Mouse (Mus musculus) heart, embryonic 15.5 days (tissue): ENCODE data around the gene Wdr17. TPM values are rescaled to one million over a fixed set of nuclear protein-coding genes. Genes with fewer than 3 reads are reported as not detected.

ENCODE experiments used
- ATAC-seq: fragments of 200-750 bp; cut with Nextera tagmentation; replicated peaks from 2 replicates; pipeline ENCODE4 v1.8.0; 2017; ENCODE audit warnings: low read depth, moderate TSS enrichment; ENCODE audit not compliant: insufficient number of reproducible peaks, insufficient read depth, low FRiP score
- H3K27ac ChIP-seq: fragments of 300-500 bp; sonication (generic); 2 replicates; pipeline ENCODE4 v1.5.1; 2015; ENCODE audit warnings: mild to moderate bottlenecking, inconsistent platforms
- H3K27me3 ChIP-seq: fragments of 300-500 bp; sonication (generic); 2 replicates; pipeline ENCODE4 v1.6.1; 2015; ENCODE audit warnings: inconsistent platforms
- H3K36me3 ChIP-seq: fragments of 300-500 bp; sonication (generic); 2 replicates; pipeline ENCODE4 v1.6.1; 2015; ENCODE audit warnings: mild to moderate bottlenecking, inconsistent platforms
- H3K4me1 ChIP-seq: fragments of 300-500 bp; sonication (generic); replicated peaks from 2 replicates; pipeline ENCODE4 v1.6.1; 2015; ENCODE audit warnings: inconsistent platforms
- H3K4me2 ChIP-seq: fragments of 300-500 bp; sonication (generic); 2 replicates; pipeline ENCODE4 v1.6.1; 2015; ENCODE audit warnings: inconsistent platforms, mild to moderate bottlenecking, moderate library complexity
- H3K4me3 ChIP-seq: fragments of 300-500 bp; sonication (generic); 2 replicates; pipeline ENCODE4 v1.5.1; 2015; ENCODE audit warnings: mild to moderate bottlenecking, inconsistent platforms
- H3K9ac ChIP-seq: fragments of 300-500 bp; sonication (generic); 2 replicates; pipeline ENCODE4 v1.6.1; 2015; ENCODE audit warnings: mild to moderate bottlenecking, inconsistent platforms
- H3K9me3 ChIP-seq: fragments of 300-500 bp; sonication (generic); replicated peaks from 2 replicates; pipeline ENCODE4 v1.6.1; 2016; ENCODE audit warnings: inconsistent platforms
- WGBS: fragments of 180-500 bp; shearing (Covaris S2); methylation state at CpG from one replicate; pipeline ENCODE4 v1.1.7; 2015; ENCODE audit warnings: mixed read lengths; 5-methylcytosine and 5-hydroxymethylcytosine counted together
- polyA plus RNA-seq: library from polyadenylated mRNA; unstranded; fragments of >200 nt; fragmentation: Nextera tagmentation; extraction: Ambion mirVana; gene quantifications from 2 replicates; pipeline ENCODE4 v1.2.1, GENCODE M21; 2015

Wdr17 gene
- polyA plus RNA-seq, 1 experiment from 2014 or later: 0.31 TPM

DNA sequence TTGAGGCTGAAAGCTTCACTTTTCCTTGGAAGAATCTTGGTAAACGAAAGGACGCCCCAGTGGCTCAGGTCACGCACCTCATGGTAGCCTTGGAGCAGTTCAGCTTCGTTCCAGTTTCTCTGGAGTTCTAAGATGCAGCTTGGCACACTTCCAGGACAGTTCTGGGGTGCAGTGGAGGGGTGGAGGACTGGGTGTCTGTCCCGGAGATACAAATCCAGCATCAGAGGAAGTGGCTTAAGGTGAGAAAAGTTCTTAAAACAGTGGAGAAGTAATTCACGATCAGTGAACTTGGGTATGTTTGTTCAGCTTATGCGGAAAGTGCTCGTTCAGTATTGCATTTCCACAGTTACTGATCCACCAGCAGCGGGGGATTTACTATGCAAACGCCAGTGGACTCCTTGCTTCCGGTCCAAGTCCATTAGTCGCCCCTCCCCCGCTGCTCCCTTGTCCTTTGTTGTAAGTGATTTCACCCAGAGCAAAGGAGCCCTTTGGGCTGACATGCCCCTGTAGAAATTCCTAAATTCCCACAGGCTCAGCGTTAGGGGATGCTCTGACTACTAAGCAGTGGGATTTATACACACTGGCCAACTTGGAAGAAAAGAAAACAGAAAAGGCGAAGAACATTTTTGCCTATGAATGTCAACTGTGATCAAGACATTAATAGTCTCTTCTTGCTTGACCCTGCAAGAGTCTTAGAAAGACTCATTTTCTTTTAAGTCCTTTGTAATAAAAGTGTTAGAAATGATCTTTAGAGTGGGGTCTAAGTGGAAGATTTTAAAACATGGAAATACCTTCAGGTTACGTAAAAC lies 106.6 kb downstream of the Wdr17 start:
- no peaks in the 10 kb centered on the region for H3K9me3 ChIP-seq
- H3K4me3 ChIP-seq: peak overlapping the region; percentile 57
- ATAC-seq: no peak
- H3K27me3 ChIP-seq: no peaks in the 10 kb centered on the region
- 12% methylated on average over 16 of the region's 16 CpGs for WGBS
- H3K36me3 ChIP-seq: no peaks in the 10 kb centered on the region
- H3K9ac ChIP-seq: peak overlapping the region; percentile 49
- H3K27ac ChIP-seq: peak overlapping the region; percentile 33; the same call in 1 of the 2 replicates
- H3K4me2 ChIP-seq: peak overlapping the region; percentile 82
- H3K4me1 ChIP-seq: peaks cover 10% of the 10 kb centered on the region; the same call in 1 of the 2 replicates

DNA sequence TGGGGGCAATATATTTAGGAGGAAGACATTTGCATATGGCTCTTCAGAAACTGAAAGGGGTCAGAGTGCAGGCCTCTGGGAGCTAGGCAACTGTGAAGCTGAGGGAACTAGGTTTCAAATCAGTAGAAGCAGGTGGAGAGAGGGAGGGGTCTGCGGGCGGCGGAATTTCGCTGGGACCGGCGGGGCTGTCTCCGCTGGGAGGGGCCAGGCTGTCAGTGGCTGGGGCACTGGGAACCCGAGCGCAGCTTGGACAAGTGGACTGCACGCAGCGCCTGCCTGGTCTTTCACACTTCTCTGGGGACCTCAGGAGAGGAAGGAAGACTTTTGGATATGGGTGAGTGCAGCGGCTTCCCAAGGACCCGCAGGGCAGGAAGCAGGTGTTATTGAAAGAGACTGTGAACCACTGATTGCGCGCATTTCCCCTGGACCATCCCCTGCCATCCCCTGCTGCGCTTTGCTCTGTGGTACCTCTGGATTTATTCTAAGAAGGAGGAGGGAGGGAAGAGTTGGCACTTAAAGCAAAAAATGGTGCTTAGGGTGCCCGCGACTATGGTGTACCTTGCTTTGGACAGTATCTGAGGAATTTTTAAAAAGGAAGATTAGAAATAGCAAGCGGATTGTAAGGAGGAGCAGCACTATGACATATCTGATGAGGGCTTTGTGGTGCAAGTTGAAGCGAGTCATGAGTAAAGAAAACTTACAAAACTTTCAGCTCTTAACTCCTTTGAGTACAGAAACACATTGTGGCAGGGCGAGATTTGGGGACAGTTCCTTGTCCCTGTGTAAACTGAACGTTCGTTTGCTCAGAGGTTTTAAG lies 107.5 kb downstream of the Wdr17 start:
- Histone ChIP-seq H3K4me2 (peak overlapping the region; percentile 82), H3K27ac (peak overlapping the region; percentile 33; the same call in 1 of the 2 replicates)

DNA sequence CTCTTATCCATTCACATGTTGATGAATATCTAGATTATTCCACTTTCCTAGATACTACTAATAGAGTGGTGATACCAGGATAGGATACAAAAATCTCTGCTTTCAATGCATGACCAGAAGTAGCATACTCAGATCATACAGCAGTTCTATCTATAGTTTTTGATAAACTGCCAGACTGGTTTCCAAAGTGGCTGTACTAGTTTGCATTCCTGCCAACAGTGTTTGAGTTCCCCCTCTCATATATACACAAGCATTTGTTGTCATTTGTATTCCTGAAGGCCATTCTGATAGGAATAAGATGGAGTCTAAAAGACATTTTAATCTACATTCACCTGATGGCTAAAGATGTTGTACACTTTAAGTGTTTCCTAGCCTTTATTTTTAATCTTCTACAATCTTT lies 110.0 kb downstream of the Wdr17 start:
- Histone ChIP-seq H3K4me2 (no peak overlapping the region), H3K27ac (no peak overlapping the region), H3K36me3 (no peaks in the 10 kb centered on the region), H3K27me3 (no peaks in the 10 kb centered on the region), H3K9me3 (no peaks in the 10 kb centered on the region), H3K9ac (no peak overlapping the region), H3K4me3 (no peak overlapping the region), H3K4me1 (peaks cover 10% of the 10 kb centered on the region; the same call in 1 of the 2 replicates)
- no peak for ATAC-seq

More for the DNA sequence above, 107.5 kb downstream of the Wdr17 start:
- ATAC-seq: peak; percentile 64
- peak overlapping the region; percentile 57 for H3K4me3 ChIP-seq
- peaks cover 10% of the 10 kb centered on the region; the same call in 1 of the 2 replicates for H3K4me1 ChIP-seq
- H3K9me3 ChIP-seq: no peaks in the 10 kb centered on the region
- no peaks in the 10 kb centered on the region for H3K27me3 ChIP-seq
- no peaks in the 10 kb centered on the region for H3K36me3 ChIP-seq
- peak overlapping the region; percentile 49 for H3K9ac ChIP-seq
- WGBS: under 1% methylated on average over 23 of the region's 23 CpGs

DNA sequence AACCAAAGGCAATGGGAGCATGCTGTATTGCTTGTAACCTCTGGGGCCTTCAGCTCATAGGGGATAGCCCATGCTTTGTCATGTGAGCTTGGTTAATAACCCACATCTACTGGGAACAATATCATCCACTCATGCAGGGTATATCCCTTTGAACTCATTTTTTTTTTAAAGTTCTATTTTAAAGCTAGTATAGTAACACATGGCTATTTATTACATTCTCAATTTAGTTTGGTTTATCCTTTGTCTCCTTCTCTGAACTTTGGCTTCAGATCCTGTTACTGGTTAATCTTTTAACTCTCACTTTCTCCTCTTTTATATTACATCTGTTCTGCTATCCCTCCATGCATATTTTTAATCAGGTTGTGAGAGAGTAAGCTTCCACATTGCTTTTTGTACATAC lies 110.7 kb downstream of the Wdr17 start:
- Histone ChIP-seq H3K36me3 (no peaks in the 10 kb centered on the region), H3K4me3 (no peak overlapping the region), H3K4me1 (peaks cover 10% of the 10 kb centered on the region; the same call in 1 of the 2 replicates), H3K27me3 (no peaks in the 10 kb centered on the region), H3K9me3 (no peaks in the 10 kb centered on the region), H3K27ac (no peak overlapping the region), H3K4me2 (no peak overlapping the region), H3K9ac (no peak overlapping the region)
- no peak for ATAC-seq

GRCm38 (mm10) chr8:54757646-54758045 lies 129.3 kb downstream of the Wdr17 start:
- Histone ChIP-seq H3K36me3 (no peaks in the 10 kb centered on the region), H3K27me3 (no peaks in the 10 kb centered on the region), H3K4me3 (no peak overlapping the region), H3K9ac (no peak overlapping the region), H3K9me3 (no peaks in the 10 kb centered on the region), H3K4me1 (no peaks in the 10 kb centered on the region), H3K27ac (no peak overlapping the region), H3K4me2 (no peak overlapping the region)
- 76% methylated on average over 1 of the region's 1 CpGs for WGBS
- no peak for ATAC-seq

- Histone ChIP-seq H3K27me3 (no peaks in the 10 kb centered on the region), H3K4me3 (no peak overlapping the region), H3K4me1 (no peaks in the 10 kb centered on the region), H3K36me3 (no peaks in the 10 kb centered on the region), H3K4me2 (no peak overlapping the region), H3K9me3 (no peaks in the 10 kb centered on the region), H3K27ac (no peak overlapping the region), H3K9ac (no peak overlapping the region)
- no peak for ATAC-seq
- 61% methylated on average over 5 of the region's 5 CpGs for WGBS
Measured at GRCm38 (mm10) chr8:54736660-54737312, 150.2 kb downstream of the Wdr17 start.

GRCm38 (mm10) chr8:54724668-54725035 lies 162.3 kb downstream of the Wdr17 start:
- H3K27ac ChIP-seq: no peak overlapping the region
- H3K4me1 ChIP-seq: peaks cover 10% of the 10 kb centered on the region
- no peaks in the 10 kb centered on the region for H3K36me3 ChIP-seq
- no peaks in the 10 kb centered on the region for H3K27me3 ChIP-seq
- peak overlapping the region; percentile 79 for H3K4me2 ChIP-seq
- no peak overlapping the region for H3K9ac ChIP-seq
- no peaks in the 10 kb centered on the region for H3K9me3 ChIP-seq
- peak overlapping the region; percentile 50 for H3K4me3 ChIP-seq
- WGBS: 26% methylated on average over 8 of the region's 8 CpGs
- ATAC-seq: no peak

GRCm38 (mm10) chr8:54723976-54724667 lies 162.9 kb downstream of the Wdr17 start:
- WGBS: 2% methylated on average over 23 of the region's 23 CpGs
- Histone ChIP-seq H3K27ac (no peak overlapping the region), H3K27me3 (no peaks in the 10 kb centered on the region), H3K4me1 (peaks cover 10% of the 10 kb centered on the region), H3K9ac (no peak overlapping the region), H3K4me3 (peak overlapping the region; percentile 50), H3K4me2 (peak overlapping the region; percentile 79), H3K9me3 (no peaks in the 10 kb centered on the region), H3K36me3 (no peaks in the 10 kb centered on the region)
- ATAC-seq: peak; percentile 99

- Histone ChIP-seq H3K36me3 (no peaks in the 10 kb centered on the region), H3K4me1 (no peaks in the 10 kb centered on the region), H3K4me2 (no peak overlapping the region), H3K9me3 (no peaks in the 10 kb centered on the region), H3K27me3 (no peaks in the 10 kb centered on the region), H3K27ac (no peak overlapping the region), H3K9ac (no peak overlapping the region), H3K4me3 (no peak overlapping the region)
- ATAC-seq: no peak
- WGBS: 60% methylated on average over 4 of the region's 4 CpGs
Measured at GRCm38 (mm10) chr8:54718515-54718914, 168.5 kb downstream of the Wdr17 start.

DNA sequence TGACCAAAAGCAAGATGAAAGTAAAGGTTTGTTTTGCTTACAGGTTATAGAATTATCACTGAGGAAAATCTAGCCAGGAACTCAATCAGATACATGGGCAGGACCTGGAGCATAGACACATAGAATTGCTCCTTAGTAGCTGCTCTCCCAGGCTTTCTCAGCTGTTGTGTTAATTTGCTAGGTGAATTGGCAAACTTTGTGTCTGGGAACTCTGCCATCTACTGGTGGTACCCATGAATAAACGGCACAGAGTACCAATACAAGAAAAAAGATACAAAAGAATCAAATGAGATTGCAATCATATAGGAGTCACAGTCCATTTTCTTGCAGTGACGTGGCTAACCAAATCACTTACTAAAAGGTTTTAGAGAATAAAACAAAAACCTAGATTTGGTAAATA lies 181.2 kb downstream of the Wdr17 start:
- WGBS: 52% methylated on average over 2 of the region's 2 CpGs
- no peak overlapping the region for H3K9ac ChIP-seq
- no peaks in the 10 kb centered on the region for H3K9me3 ChIP-seq
- H3K4me2 ChIP-seq: no peak overlapping the region
- H3K27me3 ChIP-seq: no peaks in the 10 kb centered on the region
- H3K4me1 ChIP-seq: no peaks in the 10 kb centered on the region
- no peak overlapping the region for H3K27ac ChIP-seq
- no peak for ATAC-seq
- no peak overlapping the region for H3K4me3 ChIP-seq
- no peaks in the 10 kb centered on the region for H3K36me3 ChIP-seq

DNA sequence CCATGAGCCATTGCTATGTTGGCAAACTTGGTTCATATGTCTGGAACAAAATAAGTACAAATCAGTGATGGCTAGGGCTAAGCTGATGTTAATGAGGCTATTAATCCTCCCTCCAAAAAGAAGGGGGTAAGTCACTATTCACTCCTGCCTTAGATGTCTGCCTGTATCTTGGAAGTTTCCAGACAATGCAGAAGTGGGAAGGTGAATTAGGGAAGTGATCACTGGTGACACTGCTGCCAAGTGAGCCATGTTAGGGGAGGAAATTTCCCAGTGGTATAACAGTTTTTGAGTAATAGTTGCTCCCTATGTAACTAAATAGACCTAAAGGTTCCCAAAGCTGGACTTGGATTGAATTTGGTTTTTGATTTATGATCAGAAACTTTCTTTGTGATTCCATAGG lies 215.2 kb downstream of the Wdr17 start:
- Histone ChIP-seq H3K36me3 (no peaks in the 10 kb centered on the region), H3K9me3 (no peaks in the 10 kb centered on the region), H3K27ac (no peak overlapping the region), H3K27me3 (no peaks in the 10 kb centered on the region), H3K4me3 (no peak overlapping the region), H3K4me2 (no peak overlapping the region), H3K4me1 (no peaks in the 10 kb centered on the region), H3K9ac (no peak overlapping the region)
- ATAC-seq: no peak
